Mouse (Mus musculus) bone marrow, adult 2 months (tissue): ENCODE measurements around the gene B4galnt4. TPM values are rescaled to one million over a fixed set of nuclear protein-coding genes. Genes with fewer than 3 reads are reported as not detected.

ENCODE experiments used
- H3K27ac ChIP-seq: fragments of 200-500 bp; 2 replicates; pipeline ENCODE4 v1.5.1; 2012; ENCODE audit warnings: low read depth, mild to moderate bottlenecking, control low read depth, inconsistent platforms, low read length; ENCODE audit not compliant: control insufficient read depth, poor library complexity, insufficient read depth
- H3K4me1 ChIP-seq: fragments of 200-500 bp; 2 replicates; pipeline ENCODE4 v1.6.1; 2011; ENCODE audit warnings: low read length; ENCODE audit not compliant: control insufficient read depth, insufficient read depth
- H3K4me3 ChIP-seq: fragments of 200-500 bp; replicated peaks from 2 replicates; pipeline ENCODE3; 2011; ENCODE audit warnings: mild to moderate bottlenecking, low read depth, low read length, control low read depth; ENCODE audit not compliant: control insufficient read depth
- CTCF ChIP-seq: fragments of 200-500 bp; IDR thresholded peaks from 2 replicates; pipeline ENCODE4 v1.5.1; 2011; ENCODE audit warnings: low read length, control low read depth; ENCODE audit not compliant: control insufficient read depth, insufficient read depth
- POLR2A ChIP-seq: fragments of 200-500 bp; IDR thresholded peaks from 2 replicates; pipeline ENCODE4 v1.6.1; 2011; ENCODE audit warnings: low read depth, mild to moderate bottlenecking, control low read depth, low read length, borderline replicate concordance; ENCODE audit not compliant: control insufficient read depth
- WGBS: fragments of 180-500 bp; shearing (Covaris S2); methylation state at CpG from one replicate; pipeline ENCODE4 v1.1.7; 2018; 5-methylcytosine and 5-hydroxymethylcytosine counted together
- polyA plus RNA-seq: library from polyadenylated mRNA; stranded (reverse); fragments of >200 nt; gene quantifications from 2 replicates; pipeline ENCODE4 v1.2.4, GENCODE M21; 2011; ENCODE audit warnings: low replicate concordance; ENCODE audit not compliant: missing spikeins, insufficient read depth, insufficient read length

The B4galnt4 gene
- polyA plus RNA-seq, 1 experiment = 2.1 TPM

DNA sequence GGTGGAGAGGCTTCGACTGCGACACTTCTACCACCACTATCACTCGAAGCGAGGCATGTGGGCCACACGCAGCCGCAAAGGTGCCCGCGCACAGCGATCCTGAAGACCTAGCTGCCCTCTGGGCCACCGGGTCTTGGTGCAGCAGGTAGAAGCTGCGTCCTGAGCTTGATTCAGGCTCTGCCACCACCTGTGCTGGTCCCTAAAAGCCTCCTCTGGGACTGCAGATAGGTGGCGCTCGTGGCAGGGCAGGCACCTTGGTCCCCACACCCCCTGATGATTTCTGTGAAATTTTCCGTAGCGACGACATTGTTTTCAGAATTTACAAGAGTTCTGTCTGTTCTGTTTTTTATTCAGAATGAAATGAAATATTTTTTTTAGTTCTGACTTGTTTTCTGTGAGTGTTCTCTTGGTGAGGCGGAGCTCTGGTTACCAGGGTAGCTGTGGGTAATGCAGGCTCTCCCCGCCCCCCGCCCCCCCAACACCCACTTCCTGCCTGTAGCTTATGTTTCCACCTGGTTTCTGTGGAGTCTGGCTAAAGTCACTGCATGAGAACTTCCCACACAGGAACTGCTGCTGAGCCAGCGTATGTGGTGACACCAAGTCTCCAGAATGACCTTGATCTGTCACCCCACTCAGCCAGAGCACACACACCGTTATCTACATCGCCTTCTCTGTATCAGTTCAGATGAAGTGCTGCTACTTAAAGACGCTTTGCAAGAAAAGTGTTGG, 11.3 kb downstream of the B4galnt4 start:
- no peak overlapping the region for H3K27ac ChIP-seq
- no peak overlapping the region for H3K4me3 ChIP-seq
- peaks cover 1% of the 10 kb centered on the region; the same call in 1 of the 2 replicates for H3K4me1 ChIP-seq
- 6% methylated on average over 23 of the region's 23 CpGs for WGBS
- peak; percentile 77 for TF ChIP-seq CTCF
- TF ChIP-seq POLR2A = no peak; the same call in 1 of the 2 replicates

- WGBS = 53% methylated on average over 4 of the region's 4 CpGs
- Histone ChIP-seq H3K27ac (no peak overlapping the region), H3K4me3 (no peak overlapping the region), H3K4me1 (peaks cover 1% of the 10 kb centered on the region; the same call in 1 of the 2 replicates)
- TF ChIP-seq CTCF (no peak), POLR2A (no peak)
Observed at GRCm38 (mm10) chr7:141073782-141074181, 12.9 kb downstream of the B4galnt4 start.

DNA sequence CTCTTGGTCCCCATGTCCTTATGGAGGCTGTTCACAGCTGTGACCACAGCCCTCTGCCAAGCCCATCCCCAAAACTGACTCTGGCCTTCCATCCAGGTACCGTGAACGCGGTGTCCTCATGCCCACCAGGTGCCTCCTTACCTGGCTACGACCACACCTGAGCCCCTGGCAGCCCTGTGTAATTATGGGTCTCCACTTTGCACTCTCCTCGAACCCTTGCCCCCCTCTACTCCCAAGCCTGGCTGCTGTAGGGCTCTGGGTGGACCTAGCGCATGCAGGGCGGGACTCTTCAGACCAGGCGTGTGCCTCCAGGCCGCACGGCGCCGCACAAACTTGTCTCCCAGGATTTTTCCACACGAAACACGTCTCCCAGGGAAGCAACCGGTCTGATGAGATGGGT, 16.9 kb downstream of the B4galnt4 start, which contains the start of gene Pkp3:
Gene Pkp3, plus strand, starts transcription at position 378 of the 400 bp plus-strand sequence.
- Histone ChIP-seq H3K4me3 (no peak within 1 kb of the TSS), H3K4me1 (no peaks in the 10 kb centered on the region), H3K27ac (no peak within 1 kb of the TSS)
- TF ChIP-seq CTCF (no peak), POLR2A (no peak)
- 90% methylated on average over 15 of the region's 15 CpGs for WGBS

DNA sequence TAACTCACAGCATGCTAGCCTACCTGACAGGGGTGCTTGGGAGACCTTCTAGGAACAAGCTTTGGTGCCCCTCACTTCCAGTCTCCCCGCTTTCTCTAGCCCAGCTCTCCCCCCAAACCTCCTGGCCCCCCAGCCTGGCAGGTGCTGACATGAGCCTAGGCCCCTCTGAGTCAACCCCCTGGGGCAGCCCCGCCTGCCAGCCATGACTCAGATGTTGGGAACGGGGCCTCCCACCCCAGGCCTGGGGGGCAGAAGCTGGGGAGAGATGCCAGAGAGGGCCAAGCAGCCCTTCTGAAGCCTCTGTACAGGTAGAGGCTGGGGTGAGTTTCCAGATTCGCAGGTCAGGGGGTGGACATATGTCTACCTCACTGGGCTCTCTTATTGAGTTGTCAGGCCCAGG, 18.0 kb downstream of the B4galnt4 start:
- no peak for TF ChIP-seq CTCF
- TF ChIP-seq POLR2A = no peak
- H3K27ac ChIP-seq = no peak overlapping the region
- WGBS = 71% methylated on average over 4 of the region's 4 CpGs
- no peak overlapping the region for H3K4me3 ChIP-seq
- H3K4me1 ChIP-seq = no peaks in the 10 kb centered on the region

DNA sequence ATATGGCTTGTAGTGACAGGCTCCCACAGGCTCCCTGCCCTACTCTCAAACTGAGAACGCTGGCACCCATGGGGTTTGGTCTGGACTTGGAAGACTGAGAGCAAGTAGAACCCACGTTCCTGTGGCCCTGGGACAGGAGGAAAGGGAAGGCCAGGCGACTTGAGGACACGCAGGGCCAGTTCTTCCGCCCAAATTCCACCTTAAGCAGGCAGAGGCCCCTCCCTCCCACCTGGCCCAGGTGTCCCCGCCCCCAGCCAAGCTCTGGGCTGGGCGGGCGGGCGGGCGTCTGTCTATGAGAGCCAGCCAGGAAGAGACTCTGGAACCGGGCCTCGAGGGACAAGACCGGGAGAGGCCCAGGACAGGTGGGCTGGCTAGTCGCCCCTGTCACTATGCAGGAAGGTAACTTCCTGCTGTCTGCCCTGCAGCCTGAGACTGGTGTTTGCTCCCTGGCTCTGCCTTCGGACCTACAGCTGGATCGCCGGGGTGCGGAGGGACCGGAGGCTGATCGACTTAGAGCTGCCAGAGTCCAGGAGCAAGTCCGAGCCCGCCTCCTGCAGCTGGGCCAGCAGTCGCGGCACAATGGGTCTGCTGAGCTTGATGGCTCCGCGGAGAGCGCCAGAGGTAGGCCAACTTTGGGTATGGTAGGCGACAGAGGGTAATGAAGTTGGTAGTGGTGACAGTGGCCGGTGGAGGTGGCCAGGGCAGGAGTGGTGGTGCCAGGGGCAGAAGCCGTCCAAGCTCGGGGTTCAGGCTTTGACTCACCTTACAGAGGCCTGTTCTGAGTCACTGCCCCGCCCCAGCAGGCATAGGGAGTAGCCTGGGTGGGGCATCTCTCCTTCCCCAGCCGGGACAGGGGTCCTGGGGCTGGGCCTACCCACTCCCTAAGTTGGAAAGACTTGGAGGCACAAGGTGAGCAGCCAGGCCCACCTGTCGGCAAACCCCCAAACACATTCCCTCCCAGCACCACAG, 18.9 kb downstream of the B4galnt4 start:
- TF ChIP-seq POLR2A (no peak), CTCF (no peak)
- Histone ChIP-seq H3K4me1 (no peaks in the 10 kb centered on the region), H3K27ac (no peak overlapping the region), H3K4me3 (no peak overlapping the region)
- 82% methylated on average over 34 of the region's 34 CpGs for WGBS

- no peak for TF ChIP-seq POLR2A
- TF ChIP-seq CTCF = no peak
- Histone ChIP-seq H3K27ac (peak overlapping the region; percentile 30; the same call in 1 of the 2 replicates), H3K4me3 (peak overlapping the region; percentile 62)
Observed at GRCm38 (mm10) chr7:141087894-141088293, 27.0 kb downstream of the B4galnt4 start.

DNA sequence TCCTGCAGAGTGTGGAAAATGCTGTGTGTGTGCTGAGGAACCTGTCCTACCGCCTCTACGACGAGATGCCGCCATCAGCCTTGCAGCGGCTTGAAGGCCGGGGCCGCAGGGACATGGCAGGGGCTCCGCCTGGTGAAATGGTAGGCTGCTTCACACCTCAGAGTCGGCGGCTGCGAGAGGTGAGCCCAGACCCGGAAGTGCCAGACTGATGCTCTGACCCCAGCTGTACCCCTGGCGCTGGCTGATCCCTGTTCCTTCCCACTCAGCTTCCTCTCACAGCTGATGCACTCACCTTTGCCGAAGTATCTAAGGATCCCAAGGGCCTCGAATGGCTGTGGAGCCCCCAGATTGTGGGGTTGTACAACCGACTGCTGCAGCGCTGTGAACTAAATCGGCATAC, 27.6 kb downstream of the B4galnt4 start:
- TF ChIP-seq POLR2A (no peak), CTCF (no peak)
- WGBS = 7% methylated on average over 18 of the region's 18 CpGs
- 0 out of 2 replicates have a peak overlapping the region, but pooled peaks have one; percentile 30 for H3K27ac ChIP-seq
- peak overlapping the region; percentile 62 for H3K4me3 ChIP-seq
- peaks cover 5% of the 10 kb centered on the region for H3K4me1 ChIP-seq

More at GRCm38 (mm10) chr7:141087894-141088293, 27.0 kb downstream of the B4galnt4 start:
- WGBS = 14% methylated on average over 8 of the region's 8 CpGs
- peaks cover 5% of the 10 kb centered on the region for H3K4me1 ChIP-seq

- WGBS = 72% methylated on average over 8 of the region's 8 CpGs
- Histone ChIP-seq H3K4me3 (no peak overlapping the region), H3K27ac (no peak overlapping the region), H3K4me1 (peaks cover 9% of the 10 kb centered on the region)
- TF ChIP-seq POLR2A = no peak
- TF ChIP-seq CTCF = no peak
Observed at GRCm38 (mm10) chr7:141090228-141090627, 29.3 kb downstream of the B4galnt4 start.
